Mouse (Mus musculus) CH12.LX (cell line): ENCODE results near the gene Gm3618. TPM values are rescaled to one million over a fixed set of nuclear protein-coding genes. Genes with fewer than 3 reads are reported as not detected.
"Not testable (repeated sequence)": the region's sequence is repeated elsewhere in the genome, so short reads cannot be mapped to it uniquely, and the experiment has no call there.

Experiments
- DNase-seq: peaks from one replicate; pipeline ENCODE4 v3.0.0-alpha.2; 2013; ENCODE audit errors: extremely low read depth
- H3K27ac ChIP-seq: 2 replicates; pipeline ENCODE4 v1.5.1; 2012; ENCODE audit warnings: low read depth, mild to moderate bottlenecking, control low read depth, moderate library complexity; ENCODE audit not compliant: insufficient read depth
- H3K27me3 ChIP-seq: replicated peaks from 2 replicates; pipeline ENCODE3; 2012; ENCODE audit warnings: inconsistent platforms
- H3K36me3 ChIP-seq, 2 experiments: replicated peaks in 1 of 2; 2 replicates each; pipeline versions ENCODE3 to v1.6.1; 2012; ENCODE audit warnings: inconsistent platforms in 1 of 2, low read length in 1 of 2, mild to moderate bottlenecking in 1 of 2, mixed read lengths in 1 of 2, moderate library complexity in 1 of 2; ENCODE audit not compliant: control insufficient read depth in 1 of 2, insufficient read depth in 1 of 2
- H3K4me1 ChIP-seq, 2 experiments: 2 replicates each; pipeline ENCODE4 v1.6.1; 2012; ENCODE audit warnings: inconsistent platforms in 1 of 2, moderate library complexity in 1 of 2; ENCODE audit not compliant: insufficient read depth in 2 of 2, control insufficient read depth in 1 of 2
- H3K4me2 ChIP-seq: 2 replicates; pipeline ENCODE4 v1.6.1; 2012; ENCODE audit warnings: low read depth, mild to moderate bottlenecking, control low read depth; ENCODE audit not compliant: poor library complexity, insufficient read depth, severe bottlenecking
- H3K4me3 ChIP-seq, 3 experiments: fragments of 150-350 bp in 1 of 3; sonication (generic) in 1 of 3; replicated peaks in 1 of 3; 2 replicates each; pipeline versions ENCODE3 to v1.5.1; 2011 to 2012; ENCODE audit warnings: low read depth in 2 of 3, low read length in 2 of 3, mild to moderate bottlenecking in 2 of 3, moderate library complexity in 2 of 3, control low read depth in 1 of 3, improper control_type of control experiment in 1 of 3, inconsistent platforms in 1 of 3, mixed read lengths in 1 of 3; ENCODE audit not compliant: poor library complexity in 1 of 3
- H3K79me2 ChIP-seq: replicated peaks from 2 replicates; pipeline ENCODE4 v1.6.1; 2012; ENCODE audit warnings: mild to moderate bottlenecking, moderate library complexity; ENCODE audit not compliant: control insufficient read depth, poor library complexity, insufficient read depth, severe bottlenecking; ENCODE audit errors: extremely low read depth
- H3K9ac ChIP-seq: 2 replicates; pipeline ENCODE4 v1.6.1; 2012; ENCODE audit warnings: low read depth, mild to moderate bottlenecking, control low read depth, moderate library complexity; ENCODE audit not compliant: insufficient read depth
- H3K9me3 ChIP-seq: replicated peaks from 2 replicates; pipeline ENCODE3; 2012; ENCODE audit warnings: low read length, inconsistent platforms, mixed read lengths
- dilution Hi-C: fragments of 300-500 bp; cut with MboI; formaldehyde crosslinking; loops from 2 replicates; pipeline ENCODE4 v1.14.3; 2020; ENCODE audit warnings: low sequenced_read_pairs; ENCODE audit not compliant: extremely low pct_unique_long_range_greater_than_20kb, extremely low pct_ligation_motif_present
- in situ Hi-C: fragments of 300-500 bp; cut with MboI; formaldehyde crosslinking; loops from 3 replicates; pipeline ENCODE4 v1.14.3; 2019; ENCODE audit warnings: low sequenced_read_pairs, low pct_ligation_motif_present, low pct_unique_long_range_greater_than_20kb, mixed read lengths
- polyA plus RNA-seq: library from polyadenylated mRNA; unstranded; fragments of >175 nt; gene quantifications from 2 replicates; pipeline ENCODE4 v1.2.1, GENCODE M21; 2012; ENCODE audit warnings: low read depth; ENCODE audit not compliant: insufficient read length
- total RNA-seq, 2 experiments: library from RNA; depleted of rRNA; stranded (reverse); fragments of 300-350 nt in 1 of 2; fragments of >200 nt in 1 of 2; gene quantifications; 2 replicates each; pipeline ENCODE4 v1.2.3; 2012 to 2014

Gm3618 gene
- total RNA-seq (2012; rRNA removed) (not detected in 2 replicates), total RNA-seq (2014; rRNA removed) (not detected in 2 replicates), polyA plus RNA-seq (not detected in 2 replicates)

- H3K36me3 ChIP-seq, H3K4me2 ChIP-seq, H3K27me3 ChIP-seq, dilution Hi-C loops, H3K9ac ChIP-seq, H3K9me3 ChIP-seq, H3K79me2 ChIP-seq, H3K27ac ChIP-seq, H3K4me1 ChIP-seq, in situ Hi-C loops, DNase-seq, H3K4me3 ChIP-seq: not testable (repeated sequence)
These were observed at the start of gene Gm3618 for GRCm38 (mm10) chr14:6343578-6343977. TSS of gene Gm3618 (minus strand) at chr14:6343678.

DNA sequence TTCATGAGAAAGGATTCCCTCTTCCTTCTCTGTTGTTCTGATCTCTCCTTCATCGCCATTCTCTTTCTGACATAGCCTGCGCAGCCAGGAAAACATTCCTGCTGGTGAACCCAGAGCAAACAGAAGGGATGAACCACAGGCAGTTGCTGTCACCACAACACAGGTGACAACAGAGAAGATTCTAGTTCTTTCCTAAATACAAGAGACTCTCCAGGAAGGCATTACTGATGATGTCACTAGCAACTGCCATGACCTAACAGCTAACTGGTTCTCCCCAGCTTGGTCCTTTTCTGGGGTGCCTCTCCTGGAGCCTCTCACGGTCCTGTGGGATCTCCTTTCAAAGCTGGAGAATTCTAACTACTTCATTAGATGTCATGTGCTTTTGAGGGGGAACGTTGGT lies 46.7 kb upstream of the Gm3618 start, which contains the start of gene Gm16440:
Gene Gm16440, minus strand, starts transcription at position 101 of the 400 bp plus-strand sequence.
- H3K4me2 ChIP-seq, H3K9ac ChIP-seq, H3K4me1 ChIP-seq, H3K27me3 ChIP-seq, H3K4me3 ChIP-seq, H3K36me3 ChIP-seq, H3K27ac ChIP-seq, in situ Hi-C loops, dilution Hi-C loops, H3K79me2 ChIP-seq, H3K9me3 ChIP-seq, DNase-seq: not testable (repeated sequence)

GRCm38 (mm10) chr14:6304743-6305142 lies 38.7 kb downstream of the Gm3618 start, which contains the start of gene Gm21103:
TSS of gene Gm21103 (minus strand) at chr14:6304843.
- H3K27ac ChIP-seq, in situ Hi-C loops, DNase-seq, H3K27me3 ChIP-seq, H3K4me1 ChIP-seq, H3K79me2 ChIP-seq, H3K9ac ChIP-seq, H3K4me2 ChIP-seq, dilution Hi-C loops, H3K36me3 ChIP-seq, H3K9me3 ChIP-seq, H3K4me3 ChIP-seq: not testable (repeated sequence)

GRCm38 (mm10) chr14:6286931-6287715 lies 56.4 kb downstream of the Gm3618 start, which contains the start of gene Gm3411:
TSS of gene Gm3411 (minus strand) at chr14:6287250.
- H3K27ac ChIP-seq, H3K4me2 ChIP-seq, DNase-seq, H3K4me3 ChIP-seq, dilution Hi-C loops, H3K9ac ChIP-seq, H3K79me2 ChIP-seq, H3K4me1 ChIP-seq, H3K27me3 ChIP-seq, H3K9me3 ChIP-seq, H3K36me3 ChIP-seq, in situ Hi-C loops: not testable (repeated sequence)

Other genes with a start within 250 kb of the Gm3618 start
- not detected in 2 replicates for gene Gm8206, start 249.7 kb downstream of the Gm3618 start, total RNA-seq (2012; rRNA removed)
- gene Gm8206, start 249.7 kb downstream of the Gm3618 start, total RNA-seq (2014; rRNA removed): not detected in 2 replicates
- gene Gm8206, start 249.7 kb downstream of the Gm3618 start, polyA plus RNA-seq: not detected in 2 replicates
- gene Gm3468, start 235.0 kb downstream of the Gm3618 start, total RNA-seq (2012; rRNA removed): not detected in 2 replicates
- not detected in 2 replicates for gene Gm3468, start 235.0 kb downstream of the Gm3618 start, total RNA-seq (2014; rRNA removed)
- not detected in 2 replicates for gene Gm3468, start 235.0 kb downstream of the Gm3618 start, polyA plus RNA-seq
- gene Gm3476, start 217.9 kb downstream of the Gm3618 start, total RNA-seq (2012; rRNA removed): not detected in 2 replicates
- gene Gm3476, start 217.9 kb downstream of the Gm3618 start, total RNA-seq (2014; rRNA removed): not detected in 2 replicates
- not detected in 2 replicates for gene Gm3476, start 217.9 kb downstream of the Gm3618 start, polyA plus RNA-seq
- gene Gm21560, start 124.4 kb downstream of the Gm3618 start, total RNA-seq (2012; rRNA removed): not detected in 2 replicates
- not detected in 2 replicates for gene Gm21560, start 124.4 kb downstream of the Gm3618 start, total RNA-seq (2014; rRNA removed)
- gene Gm21560, start 124.4 kb downstream of the Gm3618 start, polyA plus RNA-seq: not detected in 2 replicates
- not detected in 2 replicates for gene Gm3411, start 56.4 kb downstream of the Gm3618 start, total RNA-seq (2012; rRNA removed)
- gene Gm3411, start 56.4 kb downstream of the Gm3618 start, total RNA-seq (2014; rRNA removed): not detected in 2 replicates
- gene Gm3411, start 56.4 kb downstream of the Gm3618 start, polyA plus RNA-seq: not detected in 2 replicates
- gene Gm21103, start 38.8 kb downstream of the Gm3618 start, total RNA-seq (2012; rRNA removed): not detected in 2 replicates
- not detected in 2 replicates for gene Gm21103, start 38.8 kb downstream of the Gm3618 start, total RNA-seq (2014; rRNA removed)
- gene Gm21103, start 38.8 kb downstream of the Gm3618 start, polyA plus RNA-seq: not detected in 2 replicates
- not detected in 2 replicates for gene Gm16440, start 46.6 kb upstream of the Gm3618 start, total RNA-seq (2012; rRNA removed)
- gene Gm16440, start 46.6 kb upstream of the Gm3618 start, total RNA-seq (2014; rRNA removed): not detected in 2 replicates
- not detected in 2 replicates for gene Gm16440, start 46.6 kb upstream of the Gm3618 start, polyA plus RNA-seq
- gene Gm3591, start 68.8 kb upstream of the Gm3618 start, total RNA-seq (2012; rRNA removed): not detected in 2 replicates
- not detected in 2 replicates for gene Gm3591, start 68.8 kb upstream of the Gm3618 start, total RNA-seq (2014; rRNA removed)
- gene Gm3591, start 68.8 kb upstream of the Gm3618 start, polyA plus RNA-seq: not detected in 2 replicates
- gene Gm3594, start 100.9 kb upstream of the Gm3618 start, total RNA-seq (2012; rRNA removed): not detected in 2 replicates
- gene Gm3594, start 100.9 kb upstream of the Gm3618 start, total RNA-seq (2014; rRNA removed): not detected in 2 replicates
- gene Gm3594, start 100.9 kb upstream of the Gm3618 start, polyA plus RNA-seq: not detected in 2 replicates
- not detected in 2 replicates for gene Gm8356, start 193.6 kb upstream of the Gm3618 start, total RNA-seq (2012; rRNA removed)
- gene Gm8356, start 193.6 kb upstream of the Gm3618 start, total RNA-seq (2014; rRNA removed): not detected in 2 replicates
- not detected in 2 replicates for gene Gm8356, start 193.6 kb upstream of the Gm3618 start, polyA plus RNA-seq
- gene Gm3629, start 246.9 kb upstream of the Gm3618 start, total RNA-seq (2012; rRNA removed): not detected in 2 replicates
- gene Gm3629, start 246.9 kb upstream of the Gm3618 start, total RNA-seq (2014; rRNA removed): not detected in 2 replicates
- gene Gm3629, start 246.9 kb upstream of the Gm3618 start, polyA plus RNA-seq: not detected in 2 replicates